Comparison of ENCODE assay signal across 22 mouse cellular contexts in the genomic region with DNA sequence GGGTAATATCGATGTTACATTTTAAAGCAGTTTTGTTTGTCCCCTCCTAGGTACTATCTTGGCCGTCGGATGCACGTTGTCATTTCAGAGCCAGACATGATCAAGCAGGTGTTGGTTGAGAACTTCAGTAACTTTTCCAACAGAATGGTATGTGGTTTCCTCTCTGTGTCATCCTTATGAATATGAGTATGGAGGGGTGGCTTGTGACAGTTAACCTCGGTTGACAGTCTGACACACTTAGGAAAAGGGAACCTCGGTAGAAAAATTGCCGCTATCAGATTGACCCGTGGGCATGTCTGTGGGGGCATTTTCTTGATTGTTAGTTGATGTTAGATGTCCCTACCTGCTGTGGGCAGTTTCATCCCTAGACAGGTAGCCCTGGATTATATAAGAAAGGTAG.
DNase-seq lines count a peak whose midpoint lies in the region; ATAC-seq and TF ChIP-seq lines count a peak whose summit lies in the region.
"Had no signal": no experiment of that assay in that cellular context is flagged by ENCODE, and none has a peak within 500 bp of the region (broad histone marks: within the 10 kb centered on the region; RNA-seq: fewer than 3 reads in every experiment).

No protein-coding gene starts in this region.

- no peak overlapping the region for H3K4me3 ChIP-seq in kidney, adult 2 months (ENCODE audit: insufficient read depth, low read depth, low read length)
- no peak overlapping the region for H3K4me3 ChIP-seq in liver, adult 2 months (ENCODE audit: insufficient read depth, low read depth, low read length)
- no peak overlapping the region for H3K4me3 ChIP-seq in liver, embryonic 11.5 days (ENCODE audit: low read depth, low read length)
- H3K4me3 ChIP-seq: embryonic facial prominence, embryonic 10.5 days; forebrain, embryonic 13.5 days; heart, embryonic 13.5 days; hindbrain, embryonic 12.5 days had no signal

- peaks cover 13% of the 10 kb centered on the region; the same call in 1 of the 2 replicates for H3K4me1 ChIP-seq in kidney, adult 2 months (ENCODE audit: control insufficient read depth, insufficient read depth, low read length)
- H3K4me1 ChIP-seq in liver, adult 2 months (ENCODE audit: control insufficient read depth, insufficient read depth, low read length): 0 out of 2 replicates have a peak, but pooled peaks cover 2% of the 10 kb centered on the region
- no peaks in the 10 kb centered on the region; the same call in none of the 2 replicates for H3K4me1 ChIP-seq in liver, embryonic 11.5 days (replicated peaks; ENCODE audit: control insufficient read depth, insufficient read depth, low read length)
- H3K4me1 ChIP-seq: forebrain, embryonic 13.5 days; hindbrain, embryonic 12.5 days had no signal

- WGBS in kidney, adult 2 months: 78% methylated on average over 8 of the region's 8 CpGs
- 89% methylated on average over 8 of the region's 8 CpGs for WGBS in liver, adult 2 months
- WGBS in liver, embryonic 11.5 days: 71% methylated on average over 8 of the region's 8 CpGs

- no peak for TF ChIP-seq CTCF in kidney, adult 2 months (conservative IDR thresholded peaks at IDR 0.05; ENCODE audit: insufficient read depth, insufficient read length, low read depth, low read length)
- TF ChIP-seq CTCF in liver, adult 2 months (IDR thresholded peaks at IDR 0.05; ENCODE audit: low read depth, low read length): no peak

- H3K27me3 ChIP-seq in kidney, adult 2 months (replicated peaks; ENCODE audit: control insufficient read depth, insufficient read depth, low read length): no peaks in the 10 kb centered on the region
- H3K27me3 ChIP-seq in liver, adult 2 months (ENCODE audit: control insufficient read depth, insufficient read depth, low read length): no peaks in the 10 kb centered on the region
- no peaks in the 10 kb centered on the region for H3K27me3 ChIP-seq in liver, embryonic 11.5 days (replicated peaks; ENCODE audit: control insufficient read depth, insufficient read depth, low read length)
- H3K27me3 ChIP-seq: forebrain, embryonic 13.5 days; heart, embryonic 13.5 days; hindbrain, embryonic 12.5 days had no signal

- no peak for TF ChIP-seq POLR2A in kidney, adult 2 months (IDR thresholded peaks at IDR 0.05; ENCODE audit: low read depth, low read length)
- no peak for TF ChIP-seq POLR2A in liver, adult 2 months (IDR thresholded peaks at IDR 0.05; ENCODE audit: extremely low read depth, insufficient read depth, low read length)

- ATAC-seq in liver, embryonic 11.5 days (replicated peaks; ENCODE audit: low FRiP score): no peak
- peak; percentile 75 for ATAC-seq in common myeloid progenitor, adult 5-6 weeks (replicated peaks; ENCODE audit: low read depth, poor library complexity, severe bottlenecking)
- ATAC-seq in megakaryocyte progenitor cell, adult 5-6 weeks (replicated peaks; ENCODE audit: poor library complexity): peak; percentile 67
- ATAC-seq: forebrain, embryonic 13.5 days; forebrain, postnatal 0 days; hindbrain, postnatal 0 days had no signal

- no peaks in the 10 kb centered on the region for H3K79me2 ChIP-seq in liver, adult 2 months (ENCODE audit: control insufficient read depth, insufficient read depth, low read length)

- H3K9ac ChIP-seq in liver, adult 2 months (ENCODE audit: low read depth, low read length): no peak overlapping the region
- H3K9ac ChIP-seq in liver, embryonic 11.5 days (ENCODE audit: low read depth, low read length): no peak overlapping the region
- H3K9ac ChIP-seq: forebrain, embryonic 13.5 days; forebrain, postnatal 0 days; heart, embryonic 13.5 days; hindbrain, embryonic 12.5 days had no signal

- DNase-seq in kidney, adult 2 months: no peak
- no peak for DNase-seq in kidney, adult 8-10 months
- no peak for DNase-seq in liver, adult 2 months (ENCODE audit: extremely low read depth, low read depth, low spot score)
- DNase-seq in liver, embryonic 11.5 days (ENCODE audit: low spot score): no peak
- no peak for DNase-seq in cerebellum, postnatal 14 days
- no peak for DNase-seq in thymus, postnatal 4 days
- DNase-seq: adrenal gland, adult 2 months; adrenal gland, postnatal 25 days; cerebellum, adult 11 months; cerebellum, adult 9-10 months; cerebellum, postnatal 36 days; forebrain, postnatal 0 days; gastrocnemius, postnatal 14 days; heart, adult 11 months; heart, postnatal 4 days had no signal

- H3K9me3 ChIP-seq in liver, embryonic 11.5 days (ENCODE audit: control insufficient read depth, low read length): no peaks in the 10 kb centered on the region
- H3K9me3 ChIP-seq: embryonic facial prominence, embryonic 10.5 days; forebrain, embryonic 13.5 days; heart, embryonic 13.5 days; hindbrain, embryonic 12.5 days had no signal

- peak overlapping the region; percentile 98 for H3K27ac ChIP-seq in kidney, adult 2 months (ENCODE audit: insufficient read depth, low read depth, low read length)
- 0 out of 2 replicates have a peak overlapping the region, but pooled peaks have one; percentile 6 for H3K27ac ChIP-seq in liver, adult 2 months (replicated peaks; ENCODE audit: insufficient read depth, low read depth, low read length)
- no peak overlapping the region for H3K27ac ChIP-seq in liver, embryonic 11.5 days (ENCODE audit: low read depth, low read length)
- H3K27ac ChIP-seq: embryonic facial prominence, embryonic 10.5 days; forebrain, embryonic 13.5 days; heart, embryonic 13.5 days; hindbrain, embryonic 12.5 days; hindbrain, postnatal 0 days had no signal

- no peak overlapping the region for H3K4me2 ChIP-seq in liver, embryonic 11.5 days
- H3K4me2 ChIP-seq: forebrain, embryonic 13.5 days; heart, embryonic 13.5 days; hindbrain, embryonic 12.5 days had no signal

- no peaks in the 10 kb centered on the region for H3K36me3 ChIP-seq in kidney, adult 2 months (ENCODE audit: control insufficient read depth, insufficient read depth, low read length)
- H3K36me3 ChIP-seq in liver, adult 2 months (ENCODE audit: control insufficient read depth, insufficient read depth, low read length): no peaks in the 10 kb centered on the region
- H3K36me3 ChIP-seq in liver, embryonic 11.5 days (ENCODE audit: control insufficient read depth, insufficient read depth, low read length): no peaks in the 10 kb centered on the region
- H3K36me3 ChIP-seq: embryonic facial prominence, embryonic 10.5 days; heart, embryonic 13.5 days; hindbrain, embryonic 12.5 days had no signal
